Mouse (Mus musculus) liver (tissue): ENCODE measurements around the gene Gm10428.
"Not testable (repeated sequence)": the region's sequence is repeated elsewhere in the genome, so short reads cannot be mapped to it uniquely, and the experiment has no call there.

Experiments used
- DNase-seq: peaks from one replicate; pipeline ENCODE4 v3.0.0-alpha.2; 2020; ENCODE audit warnings: mixed read lengths

Gm10428 gene

GRCm38 (mm10) chr11:62752780-62753179 lies at the start of gene Gm10428:
Gm10428 (plus strand) TSS chr11:62753100.
- no peak for DNase-seq

- DNase-seq, result no peak
Measured at GRCm38 (mm10) chr11:62706141-62706540, 46.8 kb upstream of the Gm10428 start.

DNA sequence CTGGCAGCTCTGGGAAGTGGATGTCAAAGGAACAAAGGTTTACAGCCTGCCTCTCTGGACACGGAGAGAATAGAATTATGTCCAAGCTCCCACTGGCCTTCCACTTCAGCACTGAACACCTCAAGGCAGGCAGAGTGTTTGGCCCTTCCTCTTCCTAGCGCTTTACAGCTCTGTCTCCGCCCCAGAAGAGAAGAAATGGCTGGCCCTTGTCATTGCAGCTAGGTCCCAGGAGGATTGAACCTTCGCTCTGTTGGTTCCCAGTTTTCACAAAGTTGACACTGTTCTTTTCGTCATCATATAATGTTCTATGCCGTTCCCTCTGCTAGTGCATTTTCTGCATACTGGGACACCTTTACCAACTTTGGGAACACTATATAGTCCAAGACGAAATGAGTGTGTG lies 44.6 kb upstream of the Gm10428 start:
- DNase-seq, result no peak

GRCm38 (mm10) chr11:62710657-62711056 lies 42.2 kb upstream of the Gm10428 start:
- no peak for DNase-seq

GRCm38 (mm10) chr11:62728276-62728675 lies 24.6 kb upstream of the Gm10428 start:
- DNase-seq, result no peak

GRCm38 (mm10) chr11:62731311-62732021 lies 21.4 kb upstream of the Gm10428 start, which contains the start of gene Zfp287:
Zfp287 (minus strand) TSS chr11:62731905.
- peak; percentile 70 for DNase-seq

DNA sequence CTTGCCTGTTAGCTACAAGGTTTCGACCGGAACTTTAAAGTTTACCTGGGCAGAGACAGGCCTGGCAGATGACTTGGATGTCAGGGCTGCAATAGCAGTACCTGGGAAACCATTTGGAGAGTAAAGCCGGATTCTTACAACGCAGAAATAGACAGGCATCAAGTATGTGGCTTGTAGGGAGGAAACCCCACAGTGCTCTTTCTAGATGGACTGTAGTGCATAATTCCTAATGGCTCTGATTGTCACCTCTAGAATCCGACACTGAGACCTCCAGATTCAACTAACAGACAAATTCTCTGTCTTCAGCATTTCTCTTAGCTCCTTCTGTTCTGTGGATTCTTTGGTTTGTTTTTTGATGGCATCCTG lies 20.9 kb upstream of the Gm10428 start:
- no peak for DNase-seq

DNA sequence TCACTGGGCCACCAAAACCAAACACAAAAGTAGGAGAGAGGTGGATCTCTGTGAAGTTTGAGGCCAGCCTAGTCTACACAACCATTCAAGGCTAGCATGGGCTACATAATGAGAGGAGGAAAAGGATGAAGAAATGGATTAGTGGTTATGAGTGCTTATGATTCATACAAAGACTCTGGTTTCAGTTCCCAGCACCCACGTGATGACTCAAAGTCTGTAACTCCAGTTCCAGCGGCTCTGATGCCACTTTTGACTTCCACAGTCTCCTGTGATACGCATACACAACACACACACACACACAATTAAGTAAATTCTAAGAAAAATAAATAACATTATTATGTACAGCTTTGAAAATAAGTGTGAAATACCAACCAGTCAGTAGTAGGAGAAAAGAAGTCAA lies 20.2 kb upstream of the Gm10428 start:
- DNase-seq, result no peak

DNA sequence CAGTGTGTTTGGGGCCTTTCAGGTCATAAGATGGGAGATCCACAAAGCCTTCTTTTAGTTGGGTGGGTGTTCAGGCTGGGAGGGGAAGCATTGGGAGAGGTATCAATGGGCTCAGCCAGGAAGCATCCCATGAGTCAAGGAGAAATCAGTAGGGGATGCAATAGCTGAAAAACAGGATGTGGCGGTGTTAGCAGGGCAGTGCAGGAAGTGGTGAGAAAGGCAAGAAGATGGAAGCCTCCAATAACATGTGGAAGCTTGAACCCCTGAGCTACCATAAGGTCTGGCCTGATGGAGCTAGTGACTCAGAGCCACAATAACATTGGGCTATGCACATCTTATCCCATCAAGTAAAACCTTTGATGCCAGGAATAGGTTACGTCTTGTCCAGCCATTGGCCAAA lies 11.7 kb upstream of the Gm10428 start:
- DNase-seq, result no peak

- no peak for DNase-seq
Measured at GRCm38 (mm10) chr11:62742261-62742957, 10.5 kb upstream of the Gm10428 start.

DNA sequence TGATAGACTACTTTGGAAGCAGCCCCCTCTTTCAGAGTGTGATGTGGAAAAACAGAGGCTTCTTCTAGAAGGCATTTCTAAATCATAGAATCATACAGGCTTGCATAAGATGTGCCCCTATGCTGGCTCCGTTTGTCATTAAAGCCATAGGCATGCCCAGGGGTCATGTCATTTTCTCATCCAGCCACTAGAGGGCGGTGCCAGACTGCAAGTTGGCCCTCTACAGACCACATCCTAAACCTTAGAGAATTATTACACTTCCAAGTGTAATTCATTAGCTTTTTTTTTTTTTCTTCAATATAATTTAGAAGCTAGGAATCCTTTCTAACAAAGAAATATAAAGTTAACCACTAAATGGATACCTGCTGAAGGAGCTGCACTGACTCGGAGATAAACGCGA lies 8.8 kb upstream of the Gm10428 start:
- DNase-seq, result peak; percentile 65

- peak; percentile 25 for DNase-seq
Measured at GRCm38 (mm10) chr11:62746001-62746533, 6.8 kb upstream of the Gm10428 start.

DNA sequence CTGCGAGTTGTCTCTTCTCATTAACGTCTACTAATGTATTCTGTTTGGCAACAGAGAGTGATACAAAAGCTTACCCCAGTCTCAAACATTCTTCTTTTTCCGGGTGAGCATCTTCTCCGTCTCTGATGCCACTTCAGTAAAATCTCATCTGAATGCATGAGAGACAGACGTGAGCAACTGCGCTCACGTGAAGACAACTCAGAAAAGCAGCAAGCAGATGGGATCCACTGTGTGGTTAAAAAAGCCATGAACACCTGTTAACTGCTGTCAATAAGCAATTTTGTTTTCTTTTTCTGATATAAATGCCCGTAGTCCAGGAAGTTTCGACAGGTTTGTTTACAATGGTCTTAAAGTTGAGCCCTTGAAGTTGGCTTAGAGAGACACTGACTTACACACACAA lies 5.7 kb upstream of the Gm10428 start:
- no peak for DNase-seq

- DNase-seq, result no peak
Measured at GRCm38 (mm10) chr11:62748062-62748461, 4.8 kb upstream of the Gm10428 start.

- DNase-seq, result not testable (repeated sequence)
Measured at GRCm38 (mm10) chr11:62749445-62749844, 3.5 kb upstream of the Gm10428 start.

DNA sequence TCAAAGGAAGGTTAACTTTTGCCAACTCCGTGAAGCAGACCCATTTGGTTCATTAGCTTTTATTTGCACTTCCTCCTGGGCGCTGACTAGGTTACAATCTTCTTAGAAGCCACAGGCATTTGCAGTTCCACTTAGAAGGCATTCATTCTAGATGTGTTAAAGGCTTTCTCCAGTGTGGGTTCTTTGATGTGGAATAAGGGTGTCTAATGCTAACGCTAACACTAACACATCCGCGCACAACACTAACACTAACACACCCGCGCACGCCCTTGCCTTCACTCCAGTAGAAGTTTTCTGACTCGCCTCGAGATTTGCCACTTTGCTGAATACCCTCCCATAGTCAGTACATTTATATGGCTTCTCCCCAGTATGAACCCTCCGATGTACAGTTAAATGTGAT lies 709 bp upstream of the Gm10428 start:
- no peak for DNase-seq

DNA sequence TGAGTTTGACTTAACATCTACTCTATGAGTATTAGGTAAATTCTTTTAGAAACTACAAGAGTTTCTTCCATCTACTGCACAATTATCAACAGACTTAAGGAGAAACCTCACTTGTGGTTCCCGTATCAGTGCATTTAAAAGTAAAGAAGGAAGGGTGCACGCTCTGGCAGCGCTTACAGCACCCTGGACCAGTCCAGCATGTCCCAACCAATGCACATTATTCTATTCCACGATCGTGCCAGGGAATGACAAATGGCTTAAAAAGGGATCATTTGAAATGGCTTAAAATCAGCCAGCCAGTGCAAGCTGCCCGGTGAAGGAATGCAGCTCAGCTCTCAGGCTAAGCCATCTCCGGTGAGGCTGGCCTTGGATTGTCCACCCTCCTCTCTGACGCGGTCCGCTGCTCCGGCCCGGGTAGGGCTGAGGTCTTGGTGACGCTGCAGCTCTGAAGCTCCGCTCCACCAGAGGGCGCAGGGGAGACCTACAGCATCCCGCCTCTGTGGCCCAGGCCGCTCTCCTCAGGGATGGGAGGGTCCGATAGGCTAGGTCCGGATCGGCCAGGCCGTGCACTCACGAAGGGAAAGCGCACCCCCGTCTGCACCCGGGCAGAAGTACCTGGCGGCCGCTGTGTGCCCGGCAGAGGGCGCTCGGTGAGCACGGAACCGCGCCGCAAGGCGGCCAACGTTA lies 3.7 kb downstream of the Gm10428 start:
- DNase-seq, result peak; percentile 88

DNA sequence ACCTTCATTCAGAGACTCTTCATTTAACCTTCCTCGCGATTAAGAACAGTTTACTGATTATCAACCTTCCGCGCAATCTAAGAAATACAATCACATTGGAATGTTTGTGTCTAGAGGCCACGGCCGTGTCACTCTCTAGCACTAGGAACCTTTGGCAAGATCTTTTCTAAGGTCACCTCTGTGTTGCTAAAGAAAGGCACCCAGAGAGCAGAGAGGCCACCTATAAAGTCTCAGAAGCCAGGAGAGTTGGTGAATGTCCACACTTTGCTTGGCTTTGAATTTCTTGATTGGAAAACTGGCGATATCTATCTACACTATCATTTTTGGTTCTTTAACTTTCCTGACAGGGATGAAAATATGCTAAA lies 4.2 kb downstream of the Gm10428 start:
- DNase-seq, result no peak

DNA sequence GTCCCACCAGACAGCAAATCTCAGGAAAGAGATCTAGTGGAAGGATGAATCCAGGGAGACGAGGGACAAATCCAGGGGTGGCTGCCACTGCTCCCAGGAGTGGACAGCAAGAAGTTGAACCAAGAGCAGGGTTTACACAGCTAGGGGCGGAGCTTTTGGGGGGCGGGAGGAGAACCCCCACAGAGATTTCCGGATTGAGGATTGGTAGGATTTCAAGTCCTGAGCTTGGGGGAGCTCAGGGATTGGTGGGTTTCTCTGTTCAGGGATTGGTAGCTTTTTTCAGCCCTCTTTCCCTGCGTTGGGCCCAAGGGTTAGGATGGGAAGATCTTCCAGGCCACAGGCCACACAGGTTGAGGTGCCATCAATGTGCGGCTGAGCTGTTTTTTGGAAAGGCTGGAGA lies 5.0 kb downstream of the Gm10428 start:
- DNase-seq, result no peak

GRCm38 (mm10) chr11:62758491-62758890 lies 5.6 kb downstream of the Gm10428 start:
- DNase-seq, result no peak

DNA sequence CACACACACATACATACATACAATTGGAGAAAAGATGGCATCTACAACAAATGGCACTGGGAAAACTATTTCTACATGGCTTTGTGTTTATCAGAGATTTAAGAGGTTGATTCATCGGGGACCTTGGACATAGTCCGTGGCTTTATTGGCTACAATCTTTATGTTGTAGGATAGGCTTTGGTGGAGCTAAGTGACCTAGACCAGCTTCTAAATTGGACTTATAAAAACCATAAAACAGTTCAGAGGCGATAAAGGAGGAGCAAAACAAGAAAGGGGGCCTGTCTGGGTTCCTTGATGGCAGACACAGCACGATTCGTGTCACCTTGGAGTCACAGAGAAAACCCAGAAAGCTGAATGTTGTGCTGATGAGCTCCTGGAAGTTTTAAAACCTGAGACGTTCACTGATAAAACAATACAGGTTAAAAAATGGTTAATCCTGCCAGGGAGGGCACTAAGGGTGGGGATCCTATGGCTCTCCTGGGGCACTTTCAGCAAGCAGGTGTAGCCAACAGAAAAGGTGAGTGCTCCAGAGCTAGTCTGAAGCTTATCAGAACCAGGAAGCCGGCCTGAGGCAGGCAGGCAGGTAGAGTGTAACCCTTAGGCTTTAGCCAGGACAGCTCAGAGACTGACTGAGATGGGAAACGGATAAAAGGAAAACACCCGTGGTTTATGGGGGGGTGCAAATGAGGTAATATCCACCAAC lies 8.0 kb downstream of the Gm10428 start:
- DNase-seq, result no peak

DNA sequence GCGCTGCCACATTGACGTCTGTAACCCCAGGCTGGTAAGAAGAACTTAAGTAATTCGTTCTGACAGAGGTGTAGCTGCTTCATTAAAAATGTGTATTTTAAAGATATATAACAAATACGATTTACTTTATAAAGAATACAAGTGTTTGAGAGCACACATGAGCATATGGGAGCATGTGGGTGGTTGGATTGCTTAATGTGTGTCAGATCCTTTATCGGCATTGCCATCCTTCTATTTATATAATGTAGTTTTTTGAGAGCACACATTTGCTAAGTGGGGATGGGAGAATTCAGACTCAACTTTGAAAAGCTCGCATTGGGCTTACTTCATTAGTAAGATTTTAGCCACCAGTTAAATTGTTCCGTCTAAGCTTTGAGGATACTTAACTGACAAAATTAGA lies 23.6 kb downstream of the Gm10428 start:
- DNase-seq, result no peak
